Mouse (Mus musculus) embryonic fibroblast, embryonic 13.5 days (primary cell): ENCODE measurements around the gene Banf2.

Experiments used
- CTCF ChIP-seq: IDR thresholded peaks from 2 replicates; pipeline ENCODE4 v1.5.1; 2011; ENCODE audit warnings: mild to moderate bottlenecking, control low read depth, low read length, moderate library complexity, borderline replicate concordance; ENCODE audit not compliant: insufficient read depth
- POLR2A ChIP-seq: IDR thresholded peaks from 2 replicates; pipeline ENCODE4 v1.6.1; 2011; ENCODE audit warnings: low read depth, mild to moderate bottlenecking, control low read depth, low read length, moderate library complexity

DNA sequence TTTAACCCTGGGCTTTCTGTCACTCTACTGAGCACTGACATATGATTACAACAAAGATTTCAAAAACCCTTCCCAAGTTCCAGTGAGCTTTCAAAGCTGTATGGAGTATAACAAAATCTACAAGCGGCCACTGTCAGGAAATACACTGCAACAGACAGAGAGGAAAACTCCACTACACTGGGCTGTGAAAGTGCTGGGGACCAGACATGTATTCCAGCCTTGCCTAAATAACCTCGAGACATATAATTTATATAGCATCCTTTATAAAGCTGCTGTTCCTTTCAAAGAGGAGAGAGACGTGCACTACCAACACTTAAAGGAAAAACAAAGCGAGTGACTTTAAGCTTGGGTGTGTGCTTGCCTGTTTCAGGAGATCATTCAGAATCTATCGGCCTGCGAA lies 26.2 kb upstream of the Banf2 start:
- no peak for TF ChIP-seq CTCF
- no peak for TF ChIP-seq POLR2A
